Mouse (Mus musculus): ENCODE results near the gene Lrch3.
"Not testable (repeated sequence)": the region's sequence is repeated elsewhere in the genome, so short reads cannot be mapped to it uniquely, and the experiment has no call there.

The Lrch3 gene

GRCm38 (mm10) chr16:33054927-33055326 lies 141.0 kb downstream of the Lrch3 start:
- DNase-seq (ENCODE audit: low spot score), result not testable (repeated sequence)

- no peak for DNase-seq (ENCODE audit: low spot score)
Measured at GRCm38 (mm10) chr16:33055655-33056054, 141.8 kb downstream of the Lrch3 start.

DNA sequence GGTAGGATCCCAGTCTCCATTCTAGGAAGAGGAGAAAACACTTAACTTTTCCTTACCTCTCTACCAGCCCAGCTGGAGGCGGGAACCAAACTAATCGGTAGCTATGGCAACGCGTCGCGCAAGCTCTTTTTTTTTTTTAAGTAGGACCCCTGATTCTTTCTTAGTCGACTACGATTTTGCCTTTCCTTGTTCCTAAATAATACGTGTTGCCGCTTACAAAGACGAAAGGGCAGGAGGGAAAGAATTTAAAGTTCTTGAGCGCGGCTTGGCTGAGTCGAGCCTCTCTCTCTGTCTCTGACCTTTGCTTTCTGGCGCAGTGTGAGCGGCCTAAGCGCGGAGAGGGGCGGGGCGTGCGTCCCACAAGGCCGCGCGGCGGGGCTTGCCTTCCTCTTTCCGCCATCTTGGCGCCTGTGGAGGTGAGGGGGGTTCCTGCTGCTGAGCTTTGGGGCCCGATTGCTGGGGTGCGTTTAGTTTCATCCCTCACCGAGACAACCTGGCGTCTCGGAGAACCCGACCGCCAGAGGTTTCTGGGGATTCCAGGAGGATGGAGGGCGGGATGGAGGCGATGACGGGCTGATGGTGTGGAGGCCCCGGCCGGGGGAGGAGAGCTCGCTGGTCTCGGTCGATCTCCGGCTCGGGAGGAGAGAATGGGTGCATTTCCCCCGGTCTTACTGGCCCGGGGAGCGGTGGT lies 142.3 kb downstream of the Lrch3 start, which contains the start of the genes Iqcg and Rpl35a:
Gene Iqcg (minus strand): TSS at position 124 of the 691 bp plus-strand sequence.
Gene Rpl35a (plus strand): TSS at position 359 of the 691 bp plus-strand sequence.
- peak; percentile 88 for DNase-seq (ENCODE audit: low spot score)

DNA sequence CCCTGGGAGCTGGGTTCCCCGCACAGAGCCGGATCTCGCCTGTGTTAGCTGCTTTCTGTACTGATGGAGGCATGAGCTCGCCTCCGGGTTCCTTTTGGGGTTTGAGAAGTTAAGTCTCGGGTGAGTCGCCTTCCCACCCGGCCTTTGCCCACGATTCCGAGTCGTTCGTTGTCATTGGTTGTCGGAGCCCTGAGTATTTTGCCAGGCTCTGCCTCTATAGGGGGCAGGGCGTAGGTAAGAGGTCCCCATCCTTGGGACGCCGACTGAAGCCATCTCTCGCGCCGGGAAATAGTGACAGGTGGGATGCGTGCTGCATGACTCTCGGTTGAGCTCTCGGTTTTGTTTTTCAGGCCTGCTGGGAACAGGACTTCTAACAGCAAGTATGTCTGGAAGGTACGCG lies 142.9 kb downstream of the Lrch3 start:
- no peak for DNase-seq (ENCODE audit: low spot score)

DNA sequence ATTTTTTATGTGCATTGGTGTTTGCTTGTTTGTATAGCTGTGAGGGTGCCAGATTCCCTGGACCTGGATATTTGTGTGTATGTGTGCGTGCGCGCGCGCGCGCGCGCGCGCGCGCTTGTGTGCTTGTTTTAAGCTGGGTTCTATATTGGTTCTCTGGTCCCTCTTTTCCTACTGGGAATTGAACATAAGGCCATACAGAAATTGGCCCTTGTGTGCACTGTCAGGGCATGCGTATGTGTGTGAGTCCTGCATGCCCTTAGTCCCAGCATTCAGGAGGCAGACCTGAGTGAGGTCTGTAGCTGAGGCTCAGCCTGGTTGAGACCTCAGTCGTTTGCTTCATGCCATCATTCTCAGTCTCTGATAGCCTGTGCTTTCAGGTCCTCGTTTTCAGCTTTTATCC lies 144.1 kb downstream of the Lrch3 start:
- DNase-seq (ENCODE audit: low spot score), result no peak

GRCm38 (mm10) chr16:33058656-33059055 lies 144.8 kb downstream of the Lrch3 start:
- not testable (repeated sequence) for DNase-seq (ENCODE audit: low spot score)

GRCm38 (mm10) chr16:33059471-33059870 lies 145.6 kb downstream of the Lrch3 start:
- DNase-seq (ENCODE audit: low spot score), result no peak

DNA sequence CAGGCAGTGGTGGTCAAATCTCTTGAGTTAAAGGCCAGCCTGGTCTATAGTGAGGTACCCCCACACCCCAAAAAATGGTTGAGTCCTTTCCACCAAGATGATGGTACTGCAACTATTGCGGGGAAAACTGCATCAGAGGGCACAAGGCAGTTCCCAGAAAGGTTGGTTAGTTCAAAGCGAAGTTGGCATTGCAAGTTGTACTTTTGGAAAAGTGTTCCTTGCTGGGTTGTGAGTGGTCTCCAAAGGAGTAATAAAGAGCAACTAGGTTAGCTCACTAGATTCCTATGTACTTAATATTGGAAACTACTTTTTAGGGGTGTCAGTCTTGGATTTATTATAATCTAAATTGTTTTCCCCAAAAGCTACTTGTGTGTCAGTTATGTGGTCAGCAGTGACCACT lies 147.0 kb downstream of the Lrch3 start:
- no peak for DNase-seq (ENCODE audit: low spot score)

DNA sequence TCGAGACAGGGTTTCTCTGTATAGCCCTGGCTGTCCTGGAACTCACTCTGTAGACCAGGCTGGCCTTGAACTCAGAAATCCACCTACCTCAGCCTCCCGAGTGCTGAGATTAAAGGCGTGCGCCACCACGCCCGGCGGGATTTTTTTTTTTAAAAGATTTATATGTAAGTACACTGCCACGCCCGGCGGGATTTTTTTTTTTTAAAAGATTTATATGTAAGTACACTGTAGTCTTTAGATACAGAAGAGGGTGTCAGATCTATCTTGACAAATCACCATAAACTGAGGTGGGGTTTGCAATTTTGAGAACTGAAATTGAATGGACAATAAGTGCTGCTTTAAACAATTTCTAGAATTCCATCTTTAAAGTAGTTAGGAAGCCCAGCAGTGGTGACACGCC lies 147.5 kb downstream of the Lrch3 start:
- DNase-seq (ENCODE audit: low spot score), result no peak

- DNase-seq (ENCODE audit: low spot score), result peak; percentile 89
Measured at GRCm38 (mm10) chr16:33062024-33062681, 148.3 kb downstream of the Lrch3 start, which contains the start of gene Lmln. Gene Lmln, plus strand, starts transcription at chr16:33062521.

GRCm38 (mm10) chr16:33062682-33063131 lies 148.8 kb downstream of the Lrch3 start:
- peak; percentile 81 for DNase-seq (ENCODE audit: low spot score)

GRCm38 (mm10) chr16:33063267-33063666 lies 149.4 kb downstream of the Lrch3 start:
- no peak for DNase-seq (ENCODE audit: low spot score)

DNA sequence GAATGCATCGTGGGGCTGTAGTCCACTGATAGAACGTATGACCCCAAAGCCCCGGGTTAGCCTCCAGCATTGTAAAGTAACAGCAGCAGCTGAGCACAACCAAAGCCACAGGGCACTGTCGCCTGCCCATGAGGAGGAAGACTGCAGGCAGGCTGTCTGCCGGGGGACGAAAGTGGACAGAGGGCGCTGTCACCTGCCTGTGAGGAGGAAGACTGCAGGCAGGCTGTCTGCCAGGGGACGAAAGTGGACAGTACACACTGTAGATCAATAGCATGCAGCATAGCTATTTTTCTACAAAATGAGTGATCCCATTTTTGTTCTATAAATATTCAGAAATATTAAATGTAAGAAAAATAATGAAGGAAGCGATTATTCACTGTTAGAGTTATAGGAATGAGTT lies 150.7 kb downstream of the Lrch3 start:
- no peak for DNase-seq (ENCODE audit: low spot score)
